Mouse (Mus musculus) urinary bladder, postnatal 4 days (tissue): ENCODE results near the gene Fgfr3.

Source experiments
- DNase-seq, 2 experiments: peaks; one replicate each; pipeline ENCODE4 v3.0.0; 2021 to 2022; ENCODE audit warnings: low spot score in 2 of 2

Fgfr3 gene

DNA sequence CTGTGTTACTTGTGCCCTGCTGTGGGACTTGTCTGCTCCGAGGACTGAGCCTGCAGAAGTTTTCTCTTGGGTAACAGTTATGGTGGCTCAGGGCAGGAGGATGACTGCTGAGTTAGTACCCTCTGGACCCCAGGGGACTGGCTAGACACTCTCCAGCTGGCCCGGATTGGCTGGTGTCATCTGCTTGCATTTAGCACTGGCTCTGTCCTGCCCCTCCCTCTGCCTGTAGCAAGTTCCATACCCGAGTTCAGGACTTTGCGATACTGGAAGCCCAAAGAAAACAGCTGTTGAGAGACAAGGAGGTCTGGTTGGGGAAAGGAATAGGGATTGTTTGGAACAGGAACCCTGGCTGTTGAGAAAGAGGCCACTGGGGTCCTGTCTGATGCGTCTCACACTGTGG, 9.0 kb downstream of the Fgfr3 start:
- no peak for DNase-seq

DNA sequence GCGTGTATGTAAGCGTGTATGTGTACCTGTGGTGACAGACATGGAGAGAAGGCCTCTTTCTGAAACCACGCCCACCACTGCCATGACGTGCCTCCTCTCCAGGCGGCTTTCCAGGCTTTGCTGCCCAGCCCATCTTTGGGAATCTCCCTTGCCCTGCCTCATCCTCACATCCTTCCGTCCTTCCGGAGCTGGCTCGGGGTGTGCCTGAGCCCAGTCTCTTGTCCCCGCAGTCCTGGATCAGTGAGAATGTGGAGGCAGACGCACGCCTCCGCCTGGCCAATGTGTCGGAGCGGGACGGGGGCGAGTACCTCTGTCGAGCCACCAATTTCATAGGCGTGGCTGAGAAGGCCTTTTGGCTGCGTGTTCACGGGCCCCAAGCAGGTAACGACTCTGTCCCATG, 9.6 kb downstream of the Fgfr3 start:
- no peak for DNase-seq

- DNase-seq: no peak
Measured at GRCm38 (mm10) chr5:33733837-33734236, 12.4 kb downstream of the Fgfr3 start.

DNA sequence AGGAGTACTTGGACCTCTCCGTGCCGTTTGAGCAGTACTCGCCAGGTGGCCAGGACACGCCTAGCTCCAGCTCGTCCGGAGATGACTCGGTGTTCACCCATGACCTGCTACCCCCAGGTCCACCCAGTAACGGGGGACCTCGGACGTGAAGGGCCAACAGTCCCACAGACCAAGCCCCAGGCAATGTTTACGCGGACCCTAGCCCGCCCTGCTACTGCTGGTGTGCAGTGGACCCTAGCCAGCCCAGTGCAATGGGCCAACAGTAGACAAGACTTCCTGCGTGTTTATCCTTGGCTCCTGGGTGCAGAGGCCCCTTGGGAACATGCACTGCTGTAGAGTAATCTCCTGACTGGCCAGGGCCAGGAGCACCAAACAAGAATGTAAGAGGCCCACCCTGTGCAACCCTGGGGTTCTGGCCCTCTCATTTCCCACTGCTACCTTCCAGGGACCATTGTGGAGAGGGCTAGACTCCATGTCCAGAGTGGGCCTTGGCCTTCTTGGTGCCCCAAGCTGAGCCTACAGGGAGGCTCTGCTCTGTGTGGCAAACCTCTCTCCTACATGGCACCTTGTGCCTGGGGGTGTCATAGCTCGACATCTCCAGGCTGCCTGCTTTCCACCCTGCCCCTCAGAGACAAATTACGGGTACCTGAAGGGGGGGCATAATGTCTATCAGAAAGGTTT, 14.1 kb downstream of the Fgfr3 start:
- no peak for DNase-seq

- DNase-seq: no peak
Measured at GRCm38 (mm10) chr5:33736230-33736629, 14.8 kb downstream of the Fgfr3 start.

- peak; percentile 51 to 74 for DNase-seq
Measured at GRCm38 (mm10) chr5:33737903-33738321, 16.4 kb downstream of the Fgfr3 start.

DNA sequence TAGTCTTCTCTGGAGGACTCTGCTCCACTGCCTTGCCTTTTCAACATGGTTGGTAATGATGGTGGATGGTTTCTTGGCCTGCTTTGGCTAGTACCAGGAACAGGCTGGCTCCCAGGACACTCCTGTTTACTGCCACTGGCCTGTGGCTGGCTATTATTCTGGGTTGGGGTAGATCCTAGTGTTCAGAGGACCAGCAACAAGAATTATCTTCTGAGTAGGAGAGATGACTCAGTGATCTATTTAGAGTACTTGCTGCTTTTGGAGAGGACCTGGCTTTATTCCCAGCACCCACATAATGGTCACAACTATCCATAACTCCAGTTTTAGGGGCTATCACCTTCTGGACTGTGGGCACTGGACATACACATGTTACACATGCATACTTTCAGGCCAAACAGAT, 16.9 kb downstream of the Fgfr3 start:
- DNase-seq: no peak

GRCm38 (mm10) chr5:33740548-33740947, 19.1 kb downstream of the Fgfr3 start:
- DNase-seq: no peak

GRCm38 (mm10) chr5:33743481-33743880, 22.0 kb downstream of the Fgfr3 start:
- no peak for DNase-seq

GRCm38 (mm10) chr5:33777195-33777594, 55.7 kb downstream of the Fgfr3 start:
- no peak for DNase-seq

GRCm38 (mm10) chr5:33781964-33782344, 60.5 kb downstream of the Fgfr3 start:
- DNase-seq: no peak

- DNase-seq: peak; percentile 90 to 92
Measured at GRCm38 (mm10) chr5:33782345-33782998, 61.0 kb downstream of the Fgfr3 start, which contains the start of gene Letm1. Gene Letm1, minus strand, starts transcription at chr5:33782817.

DNA sequence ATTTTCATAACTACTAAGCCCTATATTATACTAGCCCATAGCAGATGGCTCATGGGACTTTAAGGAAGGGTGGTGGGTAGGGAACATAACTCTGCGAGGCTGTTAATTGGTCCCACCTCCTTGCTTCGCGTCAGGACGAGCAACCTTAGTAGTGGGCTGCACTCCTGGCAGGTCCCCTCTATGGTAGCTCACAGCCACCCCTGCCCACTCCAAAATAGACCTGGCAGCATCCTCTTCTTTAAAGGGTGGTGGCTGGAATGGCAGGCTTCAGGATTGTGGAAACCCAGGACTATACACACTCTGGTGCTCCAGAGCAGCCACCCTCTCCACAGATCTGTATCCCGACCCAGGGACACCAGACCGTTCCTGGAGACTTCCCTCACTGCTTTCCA, 61.5 kb downstream of the Fgfr3 start:
- peak in 1 of 2 experiments; percentile 44 for DNase-seq
